Mouse (Mus musculus) liver, embryonic 14.5 days (tissue): ENCODE measurements around the gene Fam118b. TPM values are rescaled to one million over a fixed set of nuclear protein-coding genes. Genes with fewer than 3 reads are reported as not detected.
A peak's percentile ranks its signal among the peaks of the same experiment; 100 is the strongest.

Source experiments
- ATAC-seq: fragments of 200-750 bp; cut with Nextera tagmentation; 2 replicates; pipeline ENCODE4 v1.8.0; 2017; ENCODE audit warnings: moderate number of reproducible peaks, mild to moderate bottlenecking, moderate library complexity; ENCODE audit not compliant: insufficient read depth
- DNase-seq, 3 experiments: peaks; one replicate each; pipeline ENCODE4 v3.0.0-alpha.2; 2012 to 2013; ENCODE audit warnings: low read depth in 3 of 3, low spot score in 3 of 3
- H3K27ac ChIP-seq: fragments of 300-500 bp; sonication (generic); 2 replicates; pipeline ENCODE4 v1.5.1; 2014; ENCODE audit warnings: moderate library complexity, mild to moderate bottlenecking, control low read depth, inconsistent platforms
- H3K27me3 ChIP-seq: fragments of 300-500 bp; sonication (generic); 2 replicates; pipeline ENCODE4 v1.6.1; 2014; ENCODE audit warnings: mild to moderate bottlenecking, low read length, moderate library complexity; ENCODE audit not compliant: control insufficient read depth, insufficient read depth
- H3K36me3 ChIP-seq: fragments of 300-500 bp; sonication (generic); replicated peaks from 2 replicates; pipeline ENCODE4 v1.6.1; 2014; ENCODE audit warnings: low read depth; ENCODE audit not compliant: control insufficient read depth, insufficient read depth
- H3K4me1 ChIP-seq, 2 experiments: fragments of 200-500 bp in 1 of 2; fragments of 300-500 bp in 1 of 2; sonication (generic) in 1 of 2; replicated peaks; 2 replicates each; pipeline ENCODE4 v1.6.1; 2012 to 2014; ENCODE audit warnings: antibody characterized with exemption in 1 of 2, inconsistent platforms in 1 of 2, low read length in 1 of 2; ENCODE audit not compliant: control insufficient read depth in 2 of 2, insufficient read depth in 2 of 2
- H3K4me2 ChIP-seq: fragments of 300-500 bp; sonication (generic); 2 replicates; pipeline ENCODE4 v1.6.1; 2014; ENCODE audit warnings: low read depth, mild to moderate bottlenecking, control low read depth, moderate library complexity
- H3K4me3 ChIP-seq, 2 experiments: fragments of 200-500 bp in 1 of 2; fragments of 300-500 bp in 1 of 2; sonication (generic) in 1 of 2; 2 replicates each; pipeline ENCODE4 v1.5.1; 2012 to 2014; ENCODE audit warnings: low read depth in 2 of 2, low read length in 2 of 2, mild to moderate bottlenecking in 2 of 2, control low read depth in 1 of 2, inconsistent platforms in 1 of 2, moderate library complexity in 1 of 2; ENCODE audit not compliant: insufficient read depth in 1 of 2
- H3K9ac ChIP-seq: fragments of 300-500 bp; sonication (generic); replicated peaks from 2 replicates; pipeline ENCODE4 v1.6.1; 2014; ENCODE audit warnings: mild to moderate bottlenecking, control low read depth, moderate library complexity
- H3K9me3 ChIP-seq: fragments of 300-500 bp; sonication (generic); 2 replicates; pipeline ENCODE4 v1.6.1; 2016; ENCODE audit warnings: low read length, mixed read lengths; ENCODE audit not compliant: control insufficient read depth
- CTCF ChIP-seq: IDR thresholded peaks from 2 replicates; pipeline ENCODE4 v1.5.1; 2016; ENCODE audit warnings: antibody characterized with exemption, low read depth, control low read depth
- EP300 ChIP-seq: IDR thresholded peaks from 2 replicates; pipeline ENCODE4 v1.6.1; 2016; ENCODE audit warnings: antibody characterized with exemption, low read depth
- WGBS: fragments of 180-500 bp; shearing (Covaris S2); extraction: QIAGEN DNeasy Blood & Tissue Kit; methylation state at CpG from one replicate; pipeline ENCODE4 v1.1.7; 2014; ENCODE audit not compliant: insufficient replicate concordance; 5-methylcytosine and 5-hydroxymethylcytosine counted together
- polyA plus RNA-seq, 2 experiments: library from polyadenylated mRNA; depleted of rRNA in 1 of 2; stranded (reverse) in 1 of 2; unstranded in 1 of 2; fragments of >200 nt; fragmentation: Nextera tagmentation in 1 of 2; extraction: Ambion mirVana in 1 of 2; gene quantifications; 2 replicates each; pipeline versions ENCODE4 v1.2.1 to v1.2.3; 2012 to 2014

Fam118b gene
- 4.2 and 7.4 TPM in 2 replicates for polyA plus RNA-seq (2012; rRNA removed)
- 11.1 and 13.8 TPM in 2 replicates for polyA plus RNA-seq (2014; fragmentation: Nextera tagmentation; extraction: Ambion mirVana)

DNA sequence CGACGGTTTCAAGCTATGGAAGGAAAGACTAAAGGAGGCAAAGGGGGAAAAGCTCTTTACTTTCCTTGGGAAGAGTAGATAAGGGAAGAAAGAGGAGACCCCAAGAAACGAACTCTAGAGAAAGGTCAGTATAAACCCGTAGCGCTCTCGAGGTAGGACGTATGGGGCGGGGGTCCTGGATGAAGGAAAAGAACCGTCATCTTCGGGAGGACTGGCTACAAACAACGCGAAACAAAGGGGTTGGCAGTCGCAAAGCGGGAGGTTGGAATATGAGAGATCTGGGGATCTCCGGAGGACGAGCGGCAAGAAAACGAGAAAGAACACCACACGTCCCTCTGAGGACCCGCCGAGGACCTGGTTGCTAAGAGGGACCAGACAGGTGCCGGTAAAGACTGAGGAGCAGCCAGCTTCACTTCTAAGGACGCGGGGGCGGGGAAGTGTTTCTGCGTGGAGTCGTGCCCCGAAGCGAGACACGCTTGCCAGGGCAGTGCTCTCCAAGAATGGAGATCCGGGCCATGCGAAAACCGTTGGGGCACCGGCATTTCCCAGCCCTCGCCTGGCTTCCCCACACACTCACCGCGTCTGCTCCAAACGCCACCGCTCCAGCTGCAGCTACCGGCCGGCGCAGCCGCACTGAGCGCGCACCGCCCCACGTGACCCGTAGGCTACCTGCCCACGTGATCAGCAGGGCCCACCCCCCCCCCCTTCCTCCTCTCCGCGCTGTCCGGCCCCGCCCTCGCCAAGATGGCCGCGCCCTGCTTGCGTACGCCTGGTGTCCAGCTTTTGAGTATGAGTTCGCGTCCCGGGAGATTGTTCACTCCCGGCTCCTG lies at the start of gene Fam118b, which contains the start of gene Rpusd4:
Fam118b (minus strand) TSS at position 660 of the 830 bp plus-strand sequence.
Rpusd4 (plus strand) TSS at position 720 of the 830 bp plus-strand sequence.
- Histone ChIP-seq H3K27me3 (no peaks in the 10 kb centered on the region), H3K36me3 (peaks cover 2% of the 10 kb centered on the region), H3K9me3 (no peaks in the 10 kb centered on the region), H3K27ac (peak within 1 kb of the TSS; percentile 2; the same call in 1 of the 2 replicates), H3K4me1 (peaks cover 33 to 42% of the 10 kb centered on the region in 2 experiments), H3K9ac (peak within 1 kb of the TSS; percentile 80), H3K4me2 (peak within 1 kb of the TSS; percentile 86), H3K4me3 (peak within 1 kb of the TSS; percentile 68 to 92)
- ATAC-seq (peak; percentile 91), DNase-seq (peak; percentile 83 to 87 (median 85))
- WGBS = under 1% methylated on average over 60 of the region's 62 CpGs
- TF ChIP-seq EP300 = no peak
- TF ChIP-seq CTCF = no peak

DNA sequence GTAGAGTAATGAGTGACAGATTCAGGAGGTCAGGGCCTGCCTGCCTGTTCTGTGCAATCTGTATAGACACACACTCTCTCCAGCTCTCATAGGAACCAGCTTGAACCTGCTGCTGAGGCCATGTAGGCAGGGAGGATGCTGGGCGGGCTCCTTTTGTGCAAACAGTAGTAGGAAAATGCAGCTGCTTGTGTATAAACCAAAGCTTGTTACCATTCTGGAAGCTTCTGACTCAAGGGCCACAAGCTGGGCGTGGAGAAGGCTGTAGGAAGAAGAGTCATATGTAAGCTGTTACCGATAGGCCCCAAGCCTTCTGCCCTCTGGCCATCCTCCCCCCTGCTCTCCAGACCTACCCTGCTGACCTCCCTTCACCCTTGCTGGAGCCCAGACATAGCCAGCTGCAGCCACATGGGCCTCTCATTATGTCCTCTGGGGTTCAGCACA lies 49.2 kb upstream of the Fam118b start:
- Histone ChIP-seq H3K9ac (no peak overlapping the region), H3K4me1 (peaks cover 0 to 3% of the 10 kb centered on the region in 2 experiments; a peak in 1 of 4 replicates), H3K27ac (no peak overlapping the region), H3K9me3 (no peaks in the 10 kb centered on the region), H3K4me3 (no peak overlapping the region), H3K4me2 (no peak overlapping the region), H3K36me3 (no peaks in the 10 kb centered on the region), H3K27me3 (no peaks in the 10 kb centered on the region)
- 48% methylated on average over 3 of the region's 3 CpGs for WGBS
- ATAC-seq (no peak), DNase-seq (no peak)
- TF ChIP-seq CTCF = no peak
- no peak for TF ChIP-seq EP300

DNA sequence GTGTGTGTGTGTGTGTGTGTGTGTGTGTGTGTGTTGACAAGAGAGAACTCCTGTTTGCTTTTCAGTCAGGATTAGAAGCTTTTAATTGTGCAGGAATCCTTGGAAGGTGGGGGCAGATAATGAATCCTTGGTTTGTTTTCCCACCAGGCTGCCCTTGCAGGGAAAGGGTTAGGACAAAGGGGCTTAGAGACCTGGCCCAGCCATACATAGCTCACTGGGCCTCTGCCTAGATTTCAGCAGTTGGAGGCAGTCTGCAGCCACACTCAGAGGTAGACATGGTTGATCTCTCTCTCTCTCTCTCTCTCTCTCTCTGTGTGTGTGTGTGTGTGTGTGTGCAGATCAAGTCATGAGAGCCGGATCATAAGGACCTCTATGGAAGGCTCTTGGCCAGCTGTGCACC lies 46.6 kb upstream of the Fam118b start:
- WGBS = 61% methylated on average over 1 of the region's 1 CpGs
- TF ChIP-seq EP300 = no peak
- no peak for TF ChIP-seq CTCF
- Histone ChIP-seq H3K27me3 (no peaks in the 10 kb centered on the region), H3K9ac (no peak overlapping the region), H3K9me3 (no peaks in the 10 kb centered on the region), H3K4me3 (no peak overlapping the region), H3K4me2 (no peak overlapping the region), H3K36me3 (no peaks in the 10 kb centered on the region), H3K4me1 (peaks cover 0 to 3% of the 10 kb centered on the region in 2 experiments; a peak in 1 of 4 replicates), H3K27ac (no peak overlapping the region)
- no peak for DNase-seq
- no peak for ATAC-seq

DNA sequence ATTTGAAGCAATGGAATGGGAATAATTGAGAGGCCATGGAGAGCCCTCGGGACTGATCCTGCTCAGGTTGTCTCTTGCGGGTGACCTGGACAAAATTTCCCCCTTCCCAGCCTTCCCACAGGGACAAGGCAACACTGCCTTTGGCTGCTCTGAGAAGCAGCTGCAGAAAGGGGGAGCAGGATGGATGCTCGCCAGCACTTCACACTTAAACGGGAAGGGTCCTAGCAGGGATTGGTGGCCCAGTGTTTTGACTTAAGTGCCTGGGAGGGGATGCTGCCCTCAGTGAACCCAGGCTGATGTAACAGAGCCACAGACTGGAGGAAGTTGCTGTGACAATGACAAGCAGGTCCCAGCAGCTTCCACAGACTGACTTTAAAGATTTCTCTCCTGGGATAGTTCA lies 46.0 kb upstream of the Fam118b start:
- H3K27me3 ChIP-seq = no peaks in the 10 kb centered on the region
- DNase-seq (no peak), ATAC-seq (no peak)
- no peak overlapping the region for H3K27ac ChIP-seq
- TF ChIP-seq CTCF = no peak
- no peak for TF ChIP-seq EP300
- 24% methylated on average over 4 of the region's 4 CpGs for WGBS
- no peak overlapping the region for H3K9ac ChIP-seq
- H3K36me3 ChIP-seq = no peaks in the 10 kb centered on the region
- H3K4me1 ChIP-seq = no peaks in the 10 kb centered on the region
- H3K9me3 ChIP-seq = no peaks in the 10 kb centered on the region
- no peak overlapping the region for H3K4me3 ChIP-seq
- no peak overlapping the region for H3K4me2 ChIP-seq

DNA sequence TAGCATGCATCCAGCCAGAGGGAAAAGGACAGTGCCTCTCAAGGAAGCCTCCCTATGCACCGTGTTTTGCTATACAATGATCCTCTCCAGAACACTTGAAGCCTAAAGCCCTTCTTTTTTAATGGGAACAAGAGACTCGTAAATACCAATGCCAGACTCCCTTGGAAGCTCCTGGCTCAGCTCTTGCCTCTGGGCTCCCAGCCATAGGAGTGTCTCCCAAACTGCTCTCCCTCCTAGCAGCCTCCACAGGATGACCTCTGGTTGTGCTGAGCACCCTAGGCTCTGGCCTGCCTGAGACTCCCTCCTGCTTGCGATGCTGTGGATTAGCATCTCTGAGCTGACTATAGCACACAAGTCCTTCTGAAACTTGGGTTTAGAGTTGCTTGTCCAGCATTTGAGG lies 44.9 kb upstream of the Fam118b start:
- TF ChIP-seq EP300 = no peak
- no peak for TF ChIP-seq CTCF
- 46% methylated on average over 3 of the region's 3 CpGs for WGBS
- Histone ChIP-seq H3K9ac (no peak overlapping the region), H3K9me3 (no peaks in the 10 kb centered on the region), H3K27ac (no peak overlapping the region), H3K4me2 (no peak overlapping the region), H3K27me3 (no peaks in the 10 kb centered on the region), H3K36me3 (no peaks in the 10 kb centered on the region), H3K4me1 (no peaks in the 10 kb centered on the region), H3K4me3 (no peak overlapping the region)
- no peak for ATAC-seq
- no peak for DNase-seq
